Mouse (Mus musculus) cerebellum, postnatal 4 days (tissue): Measurements from ENCODE around the gene Klk1b5.

Source experiments
- DNase-seq, 2 experiments: peaks; one replicate each; pipeline ENCODE4 v3.0.0; 2022; ENCODE audit warnings: low spot score in 2 of 2, mixed read lengths in 1 of 2

Gene Klk1b5

GRCm38 (mm10) chr7:44253023-44253616 is 37.4 kb downstream of the Klk1b5 start:
- no peak for DNase-seq

- no peak for DNase-seq
These were observed 39.2 kb downstream of the Klk1b5 start for GRCm38 (mm10) chr7:44254930-44255329.

GRCm38 (mm10) chr7:44257278-44257677 is 41.5 kb downstream of the Klk1b5 start, which contains the start of gene Acp4:
Gene Acp4 (minus strand): TSS chr7:44257378.
- DNase-seq, result no peak

GRCm38 (mm10) chr7:44260410-44260809 is 44.7 kb downstream of the Klk1b5 start:
- DNase-seq, result no peak

DNA sequence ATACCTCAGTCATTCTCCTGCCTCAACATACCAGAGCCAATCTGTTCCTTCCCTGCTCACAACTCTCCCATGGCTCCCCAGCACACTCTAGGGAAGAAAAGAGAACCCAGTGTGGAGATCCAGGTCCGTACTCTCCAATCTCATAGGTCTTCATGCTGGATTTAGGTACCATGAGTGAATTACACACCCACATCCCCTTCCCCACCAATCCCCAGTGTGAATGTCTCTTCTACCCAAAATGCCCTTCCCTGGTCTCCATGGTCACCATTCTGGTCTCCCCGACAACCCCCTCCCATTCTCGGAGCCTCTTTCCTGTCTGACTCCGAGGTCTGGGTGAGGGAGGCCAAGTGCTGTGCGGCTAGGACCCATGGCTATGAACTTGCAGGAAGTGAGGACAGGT is 45.4 kb downstream of the Klk1b5 start, which contains the start of gene Gm15517:
Gm15517 (plus strand) TSS at position 301 of the 400 bp plus-strand sequence.
- DNase-seq, result no peak

- peak; percentile 97 to 99 for DNase-seq
These were observed 47.3 kb downstream of the Klk1b5 start for GRCm38 (mm10) chr7:44262791-44263643.

GRCm38 (mm10) chr7:44268117-44268516 is 52.4 kb downstream of the Klk1b5 start:
- no peak for DNase-seq

DNA sequence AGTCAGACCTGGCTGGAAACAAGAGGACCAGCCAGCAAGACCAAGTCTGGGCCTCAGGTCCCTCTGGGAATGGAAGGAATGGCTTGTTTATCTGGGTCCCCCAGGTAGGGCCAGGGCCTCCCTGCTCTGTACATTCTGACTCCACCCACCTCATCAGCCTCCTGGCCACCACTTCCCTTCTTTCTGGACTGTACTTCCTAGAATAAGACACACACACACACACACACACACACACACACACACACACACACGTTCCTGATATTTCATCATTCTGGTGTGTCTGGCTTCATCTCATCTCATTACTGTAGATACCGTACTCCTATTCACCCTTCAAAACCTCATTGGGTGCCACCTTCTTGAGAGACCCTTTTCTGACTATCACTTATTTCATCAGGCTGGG is 53.7 kb downstream of the Klk1b5 start:
- no peak for DNase-seq
